Mouse (Mus musculus) embryonic fibroblast, embryonic 13.5 days (primary cell): Measurements from ENCODE around the gene Adprhl1. TPM values are rescaled to one million over a fixed set of nuclear protein-coding genes. Genes with fewer than 3 reads are reported as not detected.

Experiments used
- H3K27ac ChIP-seq: 2 replicates; pipeline ENCODE4 v1.5.1; 2012; ENCODE audit warnings: low read length, control low read depth, inconsistent platforms; ENCODE audit not compliant: insufficient read depth
- H3K4me1 ChIP-seq: 2 replicates; pipeline ENCODE4 v1.6.1; 2011; ENCODE audit warnings: low read length; ENCODE audit not compliant: control insufficient read depth, insufficient read depth
- H3K4me3 ChIP-seq: 2 replicates; pipeline ENCODE4 v1.5.1; 2011; ENCODE audit warnings: mild to moderate bottlenecking, control low read depth, low read length; ENCODE audit not compliant: insufficient read depth
- CTCF ChIP-seq: IDR thresholded peaks from 2 replicates; pipeline ENCODE4 v1.5.1; 2011; ENCODE audit warnings: mild to moderate bottlenecking, control low read depth, low read length, moderate library complexity, borderline replicate concordance; ENCODE audit not compliant: insufficient read depth
- POLR2A ChIP-seq: IDR thresholded peaks from 2 replicates; pipeline ENCODE4 v1.6.1; 2011; ENCODE audit warnings: low read depth, mild to moderate bottlenecking, control low read depth, low read length, moderate library complexity
- polyA plus RNA-seq: library from polyadenylated mRNA; stranded (reverse); fragments of >200 nt; gene quantifications from 2 replicates; pipeline ENCODE4 v1.2.4, GENCODE M21; 2011; ENCODE audit warnings: low read depth; ENCODE audit not compliant: missing spikeins, insufficient read length

Adprhl1 gene
- polyA plus RNA-seq, 1 experiment = not detected

DNA sequence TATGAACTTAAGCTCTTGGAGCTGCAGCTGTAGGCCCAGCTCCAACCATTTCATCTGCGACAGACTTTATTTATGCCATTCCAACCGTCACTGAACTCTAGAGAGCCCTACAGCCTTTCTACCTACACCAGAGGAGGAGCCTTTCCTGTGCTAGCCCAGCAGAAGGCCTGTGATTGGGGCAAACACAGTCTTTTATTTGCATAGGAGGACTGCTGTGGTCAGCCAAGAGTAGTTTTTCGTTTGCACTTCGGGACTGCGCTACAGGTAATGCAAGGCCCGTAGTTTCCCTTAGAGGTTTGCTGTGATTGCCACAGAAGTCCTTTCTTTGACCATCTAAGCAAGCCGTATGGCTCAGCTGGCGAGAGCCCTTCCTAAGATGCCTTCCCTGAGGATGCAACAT is 37.6 kb downstream of the Adprhl1 start:
- Histone ChIP-seq H3K4me3 (no peak overlapping the region), H3K4me1 (no peaks in the 10 kb centered on the region; the same call in 1 of the 2 replicates), H3K27ac (no peak overlapping the region)
- TF ChIP-seq POLR2A = no peak
- TF ChIP-seq CTCF = no peak

DNA sequence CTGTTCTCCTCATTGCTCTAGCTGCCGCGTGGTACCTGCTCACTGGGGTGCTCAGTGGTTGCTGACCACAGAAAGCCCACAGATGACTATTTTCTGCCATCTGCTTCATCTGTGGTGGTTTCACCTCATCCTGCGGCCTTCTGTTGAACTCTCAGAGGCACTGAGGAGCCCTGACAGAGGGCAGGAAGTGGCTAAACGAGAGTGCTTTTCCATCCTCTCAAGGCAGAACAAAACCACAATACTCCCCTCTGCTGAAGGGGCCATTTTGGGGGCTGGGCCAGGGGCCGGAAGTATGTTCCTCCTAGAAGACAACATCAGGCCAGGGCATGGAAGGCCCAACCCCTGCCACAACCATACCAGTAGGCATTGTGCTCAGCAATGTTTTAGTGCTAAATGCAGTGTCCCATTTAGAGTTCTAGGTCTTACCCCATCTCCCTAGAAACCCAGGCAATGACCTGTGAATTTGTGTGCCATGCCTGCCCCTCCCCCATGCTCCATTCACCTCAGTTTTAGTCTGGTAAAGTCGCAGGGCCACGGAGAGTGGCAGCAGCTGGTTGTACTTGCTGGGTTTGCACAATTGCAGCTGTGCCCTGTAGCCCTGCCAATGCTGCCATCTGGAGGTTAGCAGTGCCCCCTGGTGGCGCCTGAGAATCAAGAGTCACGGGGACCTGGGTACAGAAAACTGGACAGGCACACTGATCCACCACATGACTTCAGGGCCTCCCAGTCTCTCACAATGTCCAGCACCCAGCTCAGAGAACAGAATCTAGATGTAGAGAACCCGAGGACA is 40.3 kb downstream of the Adprhl1 start:
- Histone ChIP-seq H3K27ac (no peak overlapping the region), H3K4me3 (no peak overlapping the region)

DNA sequence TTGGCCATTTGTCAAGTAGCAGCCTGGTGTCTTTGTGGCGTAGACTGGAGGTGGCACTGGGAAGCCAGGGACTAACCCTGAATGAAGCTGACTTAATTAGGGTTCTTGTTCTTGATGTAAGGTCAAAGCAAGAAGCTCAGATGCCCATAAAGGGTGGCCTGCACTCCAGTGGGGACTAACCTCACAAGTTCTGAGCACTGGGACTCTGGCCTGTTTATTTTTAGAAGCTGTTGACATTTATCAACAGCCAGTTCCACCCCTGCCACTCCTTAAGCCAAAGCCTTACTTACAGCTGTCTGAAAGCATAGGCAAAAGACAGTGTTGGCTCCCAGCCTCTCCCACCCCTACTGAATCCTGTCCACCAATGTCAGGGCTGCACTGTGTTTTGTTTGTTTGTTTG is 44.2 kb downstream of the Adprhl1 start:
- TF ChIP-seq CTCF (no peak), POLR2A (no peak)
- H3K27ac ChIP-seq = no peak overlapping the region
- no peaks in the 10 kb centered on the region; the same call in 1 of the 2 replicates for H3K4me1 ChIP-seq
- H3K4me3 ChIP-seq = no peak overlapping the region

More for the DNA sequence above, 40.3 kb downstream of the Adprhl1 start:
- H3K4me1 ChIP-seq = no peaks in the 10 kb centered on the region; the same call in 1 of the 2 replicates
- TF ChIP-seq CTCF = peak; percentile 79
- no peak for TF ChIP-seq POLR2A

DNA sequence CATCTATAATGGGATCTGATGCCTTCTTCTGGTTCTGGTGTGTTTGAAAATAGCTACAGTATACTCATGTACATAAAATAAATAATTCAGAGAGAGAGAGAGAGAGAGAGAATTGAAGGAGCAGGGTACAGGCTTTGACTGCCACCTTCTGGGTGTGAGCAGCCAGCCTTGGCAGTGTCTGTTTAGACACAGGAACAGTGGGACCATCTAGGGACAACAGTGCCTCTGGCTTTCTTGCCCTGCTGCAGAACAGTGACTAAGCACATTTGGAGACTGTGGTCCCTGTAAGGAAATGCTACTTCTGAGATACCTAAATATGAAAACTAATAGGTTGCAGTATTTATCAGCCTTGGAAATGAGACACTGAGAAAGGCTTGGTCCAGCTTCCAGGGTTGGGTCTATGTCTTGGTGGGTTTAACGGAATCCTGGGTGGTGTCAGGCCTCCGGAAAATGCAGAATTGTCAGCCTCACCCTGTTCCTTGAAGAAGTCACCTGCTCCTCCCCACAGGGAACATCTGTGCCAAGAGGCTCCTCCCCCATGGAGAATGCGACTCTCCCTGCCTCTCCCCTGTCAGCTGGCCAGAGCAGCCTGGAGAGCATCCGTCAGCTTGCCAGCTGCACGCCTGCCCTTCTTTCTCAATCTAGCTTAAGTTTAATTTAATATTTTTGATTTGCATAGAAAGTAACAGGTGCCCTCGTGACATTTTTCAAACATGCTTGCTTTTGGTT is 45.2 kb downstream of the Adprhl1 start:
- TF ChIP-seq CTCF (peak; percentile 28; the same call in 1 of the 2 replicates), POLR2A (no peak)
- Histone ChIP-seq H3K27ac (no peak overlapping the region), H3K4me1 (no peaks in the 10 kb centered on the region; the same call in 1 of the 2 replicates), H3K4me3 (no peak overlapping the region)

DNA sequence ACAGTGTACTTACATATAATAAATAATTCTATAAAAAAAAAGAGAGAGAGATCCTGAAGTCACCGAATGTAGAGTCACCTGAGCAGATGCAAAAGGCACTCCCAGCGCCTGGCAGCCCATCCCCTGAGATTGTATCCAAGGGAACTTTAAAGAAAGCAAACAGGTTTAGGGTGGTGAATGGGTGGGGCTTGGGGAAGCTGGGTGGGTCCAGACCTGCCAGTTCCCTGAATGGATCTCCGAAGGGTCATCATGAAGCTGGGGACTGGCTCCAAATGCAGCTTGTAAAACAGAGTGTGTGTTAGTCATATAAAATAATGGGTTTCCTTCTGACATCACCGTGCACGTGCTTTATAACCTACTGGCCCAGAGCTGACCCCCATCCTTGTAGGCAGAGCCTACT is 47.7 kb downstream of the Adprhl1 start:
- no peak for TF ChIP-seq CTCF
- TF ChIP-seq POLR2A = no peak
- no peaks in the 10 kb centered on the region for H3K4me1 ChIP-seq
- no peak overlapping the region for H3K4me3 ChIP-seq
- no peak overlapping the region for H3K27ac ChIP-seq

GRCm38 (mm10) chr8:13205311-13205710 is 48.7 kb downstream of the Adprhl1 start:
- Histone ChIP-seq H3K4me1 (no peaks in the 10 kb centered on the region), H3K27ac (no peak overlapping the region), H3K4me3 (no peak overlapping the region)
- TF ChIP-seq CTCF (no peak), POLR2A (no peak)

DNA sequence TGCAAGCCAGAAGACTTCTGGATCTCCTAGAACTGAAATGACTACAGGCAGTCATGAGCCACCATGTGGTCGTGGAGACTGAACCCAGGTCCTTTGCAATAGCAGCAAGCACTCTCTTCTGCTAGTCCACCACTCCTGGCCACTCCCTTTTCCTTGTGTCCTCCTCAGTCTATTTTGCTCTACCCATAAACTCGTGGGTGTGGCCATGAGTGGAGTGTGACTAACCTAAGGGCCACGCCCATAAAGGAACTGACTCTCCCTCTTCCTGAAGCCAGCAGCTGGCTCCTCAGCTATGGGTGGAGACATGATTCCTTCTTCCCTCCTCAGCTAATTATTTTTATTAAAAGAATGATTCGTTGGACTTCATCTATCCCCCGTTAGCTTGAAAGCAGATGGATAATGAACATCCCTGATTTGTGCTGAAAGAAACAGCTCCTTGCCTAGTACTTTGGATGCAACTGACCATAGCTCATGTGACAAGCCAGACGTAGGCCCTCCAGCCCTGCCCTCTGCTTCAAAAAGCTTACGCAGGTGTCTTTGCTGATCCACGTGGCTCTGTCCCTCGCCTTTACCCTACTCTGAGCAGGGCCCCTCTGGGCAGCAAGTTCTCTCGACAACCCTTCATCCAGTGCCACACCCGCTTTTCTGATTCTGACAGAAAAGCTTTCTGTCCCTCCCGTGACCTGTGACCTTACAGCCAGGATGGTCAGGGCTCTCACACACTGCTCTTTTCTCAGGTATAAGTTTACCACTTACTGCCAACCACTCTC is 49.4 kb downstream of the Adprhl1 start:
- Histone ChIP-seq H3K4me1 (no peaks in the 10 kb centered on the region), H3K27ac (no peak overlapping the region), H3K4me3 (no peak overlapping the region)
- TF ChIP-seq CTCF (no peak), POLR2A (no peak)

DNA sequence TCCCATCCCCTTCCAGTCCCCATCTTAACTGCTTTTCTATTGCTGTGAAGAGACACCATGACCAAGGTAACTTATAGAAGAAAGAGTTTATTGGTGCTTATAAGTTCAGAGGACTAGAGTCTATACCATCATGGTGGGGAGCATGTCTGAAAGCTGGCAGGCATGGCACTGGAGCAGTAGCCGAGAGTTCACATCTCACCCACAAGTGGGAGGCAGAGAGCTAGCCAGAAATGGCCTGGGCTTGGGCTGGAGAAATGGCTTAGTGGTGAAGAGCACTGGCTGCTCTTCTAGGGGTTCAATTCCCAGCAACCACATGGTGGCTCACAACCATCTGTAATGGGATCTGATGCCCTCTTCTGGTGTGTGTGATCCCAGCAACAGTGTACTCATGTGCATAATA is 50.5 kb downstream of the Adprhl1 start:
- Histone ChIP-seq H3K27ac (no peak overlapping the region), H3K4me1 (no peaks in the 10 kb centered on the region), H3K4me3 (no peak overlapping the region)
- TF ChIP-seq CTCF = no peak
- TF ChIP-seq POLR2A = no peak

- Histone ChIP-seq H3K4me3 (no peak overlapping the region), H3K27ac (no peak overlapping the region), H3K4me1 (no peaks in the 10 kb centered on the region)
- TF ChIP-seq CTCF (no peak), POLR2A (no peak)
Observed at GRCm38 (mm10) chr8:13202806-13203205, 51.2 kb downstream of the Adprhl1 start.
